Mouse (Mus musculus): ENCODE data around the gene Syne4. TPM values are rescaled to one million over a fixed set of nuclear protein-coding genes. Genes with fewer than 3 reads are reported as not detected.

Gene Syne4
- 8.5 and 11.7 TPM in 2 replicates for polyA plus RNA-seq (2015; fragmentation: Nextera tagmentation; extraction: Ambion mirVana)

DNA sequence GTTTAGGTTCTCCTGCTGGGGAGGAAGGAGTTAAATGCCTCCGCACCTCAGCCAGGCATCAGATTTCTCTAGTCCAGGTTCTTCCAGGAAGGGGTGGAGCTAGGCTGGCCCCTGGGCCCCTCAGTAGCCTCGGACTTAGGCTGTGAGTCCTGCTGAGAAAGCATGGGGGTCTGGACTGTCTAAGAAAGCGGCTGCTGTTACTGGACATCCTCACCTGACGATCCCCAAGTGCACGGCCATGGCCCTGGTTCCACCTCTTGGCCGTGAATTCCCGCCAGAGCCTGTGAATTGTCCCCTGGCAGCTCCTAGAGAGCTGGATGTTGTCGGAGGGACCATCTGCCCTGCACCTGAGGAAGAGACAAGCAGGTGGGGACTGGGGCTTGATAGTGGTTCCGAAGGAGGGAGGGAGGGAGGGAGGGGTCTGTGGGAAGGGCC lies at the start of gene Syne4:
TSS of gene Syne4 (plus strand) at position 87 of the 435 bp plus-strand sequence.
- 4% methylated on average over 9 of the region's 9 CpGs for WGBS
- H3K36me3 ChIP-seq (ENCODE audit: control insufficient read depth, insufficient read depth): no peaks in the 10 kb centered on the region
- ATAC-seq: no peak
- no peaks in the 10 kb centered on the region for H3K27me3 ChIP-seq (replicated peaks; ENCODE audit: control insufficient read depth, insufficient read depth, low read length)
- peaks cover 3% of the 10 kb centered on the region; the same call in 1 of the 2 replicates for H3K4me1 ChIP-seq (replicated peaks; ENCODE audit: control insufficient read depth, insufficient read depth, low read length)
- H3K4me2 ChIP-seq (ENCODE audit: low read length): no peak within 1 kb of the TSS
- H3K9me3 ChIP-seq (ENCODE audit: control insufficient read depth, low read length): no peaks in the 10 kb centered on the region
- H3K9ac ChIP-seq (replicated peaks; ENCODE audit: low read depth, low read length): no peak within 1 kb of the TSS
- no peak within 1 kb of the TSS for H3K27ac ChIP-seq (ENCODE audit: low read length)
- H3K4me3 ChIP-seq (replicated peaks; ENCODE audit: low read length): no peak within 1 kb of the TSS

- H3K9me3 ChIP-seq (ENCODE audit: control insufficient read depth, low read length): no peaks in the 10 kb centered on the region
- no peak overlapping the region for H3K27ac ChIP-seq (ENCODE audit: low read length)
- H3K4me3 ChIP-seq (replicated peaks; ENCODE audit: low read length): no peak overlapping the region
- no peaks in the 10 kb centered on the region for H3K27me3 ChIP-seq (replicated peaks; ENCODE audit: control insufficient read depth, insufficient read depth, low read length)
- no peaks in the 10 kb centered on the region for H3K4me1 ChIP-seq (replicated peaks; ENCODE audit: control insufficient read depth, insufficient read depth, low read length)
- ATAC-seq: no peak
- H3K36me3 ChIP-seq (ENCODE audit: control insufficient read depth, insufficient read depth): no peaks in the 10 kb centered on the region
- no peak overlapping the region for H3K4me2 ChIP-seq (ENCODE audit: low read length)
- H3K9ac ChIP-seq (replicated peaks; ENCODE audit: low read depth, low read length): no peak overlapping the region
- 74% methylated on average over 2 of the region's 2 CpGs for whole genome bisulfite sequencing
These were observed 49.6 kb upstream of the Syne4 start for GRCm38 (mm10) chr7:30265041-30265440.

DNA sequence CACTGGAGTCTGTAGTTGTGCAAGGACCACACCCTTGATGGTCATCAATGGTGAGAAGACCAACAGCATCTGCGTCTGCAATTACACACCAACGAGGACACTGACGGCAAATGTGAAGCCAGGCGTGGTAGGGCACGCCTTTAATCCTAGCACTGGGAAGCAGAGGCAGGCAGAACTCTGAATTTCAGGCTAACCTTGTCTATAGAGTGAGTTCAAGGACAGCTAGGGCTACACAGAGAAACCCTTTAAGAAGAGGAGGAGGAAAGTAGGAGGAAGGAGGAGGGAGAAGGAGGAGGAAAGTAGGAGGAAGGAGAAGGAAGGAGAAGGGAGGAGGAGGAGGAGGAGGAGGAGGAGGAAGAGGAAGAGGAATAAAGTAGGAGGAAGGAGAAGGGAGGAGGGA lies 49.1 kb upstream of the Syne4 start:
- 93% methylated on average over 5 of the region's 5 CpGs for WGBS
- Histone ChIP-seq H3K36me3 (ENCODE audit: control insufficient read depth, insufficient read depth) (no peaks in the 10 kb centered on the region), H3K9ac (replicated peaks; ENCODE audit: low read depth, low read length) (no peak overlapping the region), H3K27ac (ENCODE audit: low read length) (no peak overlapping the region), H3K4me2 (ENCODE audit: low read length) (no peak overlapping the region), H3K4me1 (replicated peaks; ENCODE audit: control insufficient read depth, insufficient read depth, low read length) (no peaks in the 10 kb centered on the region), H3K4me3 (replicated peaks; ENCODE audit: low read length) (no peak overlapping the region), H3K27me3 (replicated peaks; ENCODE audit: control insufficient read depth, insufficient read depth, low read length) (no peaks in the 10 kb centered on the region), H3K9me3 (ENCODE audit: control insufficient read depth, low read length) (no peaks in the 10 kb centered on the region)
- no peak for ATAC-seq

- no peak overlapping the region for H3K4me2 ChIP-seq (ENCODE audit: low read length)
These were observed 48.7 kb upstream of the Syne4 start for GRCm38 (mm10) chr7:30265935-30266334.

GRCm38 (mm10) chr7:30266780-30267179 lies 47.8 kb upstream of the Syne4 start:
- no peaks in the 10 kb centered on the region for H3K4me1 ChIP-seq (replicated peaks; ENCODE audit: control insufficient read depth, insufficient read depth, low read length)
- no peaks in the 10 kb centered on the region for H3K27me3 ChIP-seq (replicated peaks; ENCODE audit: control insufficient read depth, insufficient read depth, low read length)
- H3K36me3 ChIP-seq (ENCODE audit: control insufficient read depth, insufficient read depth): no peaks in the 10 kb centered on the region
- WGBS: 78% methylated on average over 3 of the region's 3 CpGs
- H3K9me3 ChIP-seq (ENCODE audit: control insufficient read depth, low read length): no peaks in the 10 kb centered on the region
- no peak for ATAC-seq
- no peak overlapping the region for H3K4me2 ChIP-seq (ENCODE audit: low read length)
- no peak overlapping the region for H3K9ac ChIP-seq (replicated peaks; ENCODE audit: low read depth, low read length)
- no peak overlapping the region for H3K4me3 ChIP-seq (replicated peaks; ENCODE audit: low read length)
- H3K27ac ChIP-seq (ENCODE audit: low read length): no peak overlapping the region

More at GRCm38 (mm10) chr7:30265935-30266334, 48.7 kb upstream of the Syne4 start:
- no peaks in the 10 kb centered on the region for H3K36me3 ChIP-seq (ENCODE audit: control insufficient read depth, insufficient read depth)
- no peak overlapping the region for H3K9ac ChIP-seq (replicated peaks; ENCODE audit: low read depth, low read length)
- 92% methylated on average over 7 of the region's 7 CpGs for WGBS
- H3K4me3 ChIP-seq (replicated peaks; ENCODE audit: low read length): no peak overlapping the region
- no peak overlapping the region for H3K27ac ChIP-seq (ENCODE audit: low read length)
- H3K27me3 ChIP-seq (replicated peaks; ENCODE audit: control insufficient read depth, insufficient read depth, low read length): no peaks in the 10 kb centered on the region
- ATAC-seq: no peak
- no peaks in the 10 kb centered on the region for H3K9me3 ChIP-seq (ENCODE audit: control insufficient read depth, low read length)
- no peaks in the 10 kb centered on the region for H3K4me1 ChIP-seq (replicated peaks; ENCODE audit: control insufficient read depth, insufficient read depth, low read length)

- no peak overlapping the region for H3K4me3 ChIP-seq (replicated peaks; ENCODE audit: low read length)
- H3K9ac ChIP-seq (replicated peaks; ENCODE audit: low read depth, low read length): no peak overlapping the region
- H3K4me2 ChIP-seq (ENCODE audit: low read length): no peak overlapping the region
- 86% methylated on average over 4 of the region's 4 CpGs for WGBS
- no peaks in the 10 kb centered on the region for H3K9me3 ChIP-seq (ENCODE audit: control insufficient read depth, low read length)
- H3K4me1 ChIP-seq (replicated peaks; ENCODE audit: control insufficient read depth, insufficient read depth, low read length): no peaks in the 10 kb centered on the region
- H3K27me3 ChIP-seq (replicated peaks; ENCODE audit: control insufficient read depth, insufficient read depth, low read length): no peaks in the 10 kb centered on the region
- H3K36me3 ChIP-seq (ENCODE audit: control insufficient read depth, insufficient read depth): no peaks in the 10 kb centered on the region
- no peak for ATAC-seq
- H3K27ac ChIP-seq (ENCODE audit: low read length): no peak overlapping the region
These were observed 45.0 kb upstream of the Syne4 start for GRCm38 (mm10) chr7:30269641-30270040.

DNA sequence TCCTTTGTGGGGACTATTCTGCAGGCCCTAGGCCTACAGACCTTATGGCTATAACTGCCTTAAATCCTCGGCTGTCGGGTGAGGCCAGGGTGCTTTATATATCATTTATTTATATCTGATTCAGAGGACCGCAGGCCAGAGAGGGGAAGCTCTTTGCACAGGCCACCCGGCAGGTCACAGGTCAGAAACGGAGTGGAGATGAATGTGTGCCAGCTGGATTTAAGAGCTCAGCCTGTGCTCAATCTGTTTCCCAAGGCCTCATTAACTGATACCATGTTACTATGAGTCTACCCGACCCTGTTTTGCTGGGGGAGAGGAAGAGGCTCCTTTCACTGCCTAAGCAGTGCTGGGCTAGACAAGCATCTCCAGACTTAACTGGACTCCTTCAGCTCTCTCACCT lies 40.2 kb upstream of the Syne4 start:
- Histone ChIP-seq H3K27me3 (replicated peaks; ENCODE audit: control insufficient read depth, insufficient read depth, low read length) (no peaks in the 10 kb centered on the region), H3K36me3 (ENCODE audit: control insufficient read depth, insufficient read depth) (no peaks in the 10 kb centered on the region), H3K4me3 (replicated peaks; ENCODE audit: low read length) (no peak overlapping the region), H3K4me2 (ENCODE audit: low read length) (no peak overlapping the region), H3K9ac (replicated peaks; ENCODE audit: low read depth, low read length) (no peak overlapping the region), H3K9me3 (ENCODE audit: control insufficient read depth, low read length) (no peaks in the 10 kb centered on the region), H3K4me1 (replicated peaks; ENCODE audit: control insufficient read depth, insufficient read depth, low read length) (peaks cover 3% of the 10 kb centered on the region), H3K27ac (ENCODE audit: low read length) (no peak overlapping the region)
- 86% methylated on average over 6 of the region's 6 CpGs for WGBS
- no peak for ATAC-seq

GRCm38 (mm10) chr7:30278911-30279310 lies 35.7 kb upstream of the Syne4 start:
- H3K9ac ChIP-seq (replicated peaks; ENCODE audit: low read depth, low read length): no peak overlapping the region
- no peak for ATAC-seq
- H3K27me3 ChIP-seq (replicated peaks; ENCODE audit: control insufficient read depth, insufficient read depth, low read length): no peaks in the 10 kb centered on the region
- H3K4me1 ChIP-seq (replicated peaks; ENCODE audit: control insufficient read depth, insufficient read depth, low read length): peaks cover 10% of the 10 kb centered on the region
- no peak overlapping the region for H3K27ac ChIP-seq (ENCODE audit: low read length)
- no peaks in the 10 kb centered on the region for H3K36me3 ChIP-seq (ENCODE audit: control insufficient read depth, insufficient read depth)
- peak overlapping the region; percentile 4; the same call in 1 of the 2 replicates for H3K4me3 ChIP-seq (replicated peaks; ENCODE audit: low read length)
- WGBS: 65% methylated on average over 2 of the region's 2 CpGs
- H3K4me2 ChIP-seq (ENCODE audit: low read length): no peak overlapping the region; the same call in 1 of the 2 replicates
- no peaks in the 10 kb centered on the region for H3K9me3 ChIP-seq (ENCODE audit: control insufficient read depth, low read length)

- no peak for ATAC-seq
- H3K27ac ChIP-seq (ENCODE audit: low read length): no peak overlapping the region
- no peaks in the 10 kb centered on the region for H3K27me3 ChIP-seq (replicated peaks; ENCODE audit: control insufficient read depth, insufficient read depth, low read length)
- peak overlapping the region; percentile 81 for H3K4me3 ChIP-seq (replicated peaks; ENCODE audit: low read length)
- H3K4me2 ChIP-seq (ENCODE audit: low read length): peak overlapping the region; percentile 98
- H3K36me3 ChIP-seq (ENCODE audit: control insufficient read depth, insufficient read depth): no peaks in the 10 kb centered on the region
- 0% methylated on average over 6 of the region's 6 CpGs for WGBS
- no peak overlapping the region; the same call in 1 of the 2 replicates for H3K9ac ChIP-seq (replicated peaks; ENCODE audit: low read depth, low read length)
- H3K9me3 ChIP-seq (ENCODE audit: control insufficient read depth, low read length): no peaks in the 10 kb centered on the region
- H3K4me1 ChIP-seq (replicated peaks; ENCODE audit: control insufficient read depth, insufficient read depth, low read length): peaks cover 10% of the 10 kb centered on the region
These were observed 35.1 kb upstream of the Syne4 start for GRCm38 (mm10) chr7:30279536-30279935.
